Mouse (Mus musculus) hindbrain, embryonic 16.5 days (tissue): Measurements from ENCODE around the gene Arf6. TPM values are rescaled to one million over a fixed set of nuclear protein-coding genes. Genes with fewer than 3 reads are reported as not detected.
A peak's percentile ranks its signal among the peaks of the same experiment; 100 is the strongest.
"Not testable (repeated sequence)": the region's sequence is repeated elsewhere in the genome, so short reads cannot be mapped to it uniquely, and the experiment has no call there.

Source experiments
- ATAC-seq: fragments of 200-750 bp; cut with Nextera tagmentation; 2 replicates; pipeline ENCODE4 v1.8.0; 2017; ENCODE audit warnings: moderate TSS enrichment, moderate library complexity
- H3K27ac ChIP-seq: fragments of 300-500 bp; sonication (generic); 2 replicates; pipeline ENCODE4 v1.5.1; 2014; ENCODE audit warnings: low read depth, mild to moderate bottlenecking, control low read depth, low read length, moderate library complexity
- H3K27me3 ChIP-seq: fragments of 300-500 bp; sonication (generic); replicated peaks from 2 replicates; pipeline ENCODE4 v1.6.1; 2014; ENCODE audit warnings: low read length; ENCODE audit not compliant: control insufficient read depth, insufficient read depth
- H3K36me3 ChIP-seq: fragments of 300-500 bp; sonication (generic); 2 replicates; pipeline ENCODE4 v1.6.1; 2014; ENCODE audit warnings: mild to moderate bottlenecking, low read length, moderate library complexity, mixed read lengths; ENCODE audit not compliant: control insufficient read depth, insufficient read depth
- H3K4me1 ChIP-seq: fragments of 300-500 bp; sonication (generic); 2 replicates; pipeline ENCODE4 v1.6.1; 2014; ENCODE audit warnings: low read depth, low read length; ENCODE audit not compliant: control insufficient read depth, insufficient read depth
- H3K4me2 ChIP-seq: fragments of 300-500 bp; sonication (generic); 2 replicates; pipeline ENCODE4 v1.6.1; 2014; ENCODE audit warnings: mild to moderate bottlenecking, low read length, control low read depth, moderate library complexity
- H3K4me3 ChIP-seq: fragments of 300-500 bp; sonication (generic); 2 replicates; pipeline ENCODE4 v1.5.1; 2014; ENCODE audit warnings: mild to moderate bottlenecking, low read length, control low read depth, moderate library complexity
- H3K9ac ChIP-seq: fragments of 300-500 bp; sonication (generic); 2 replicates; pipeline ENCODE4 v1.6.1; 2014; ENCODE audit warnings: low read depth, mild to moderate bottlenecking, control low read depth, low read length, moderate library complexity
- H3K9me3 ChIP-seq: fragments of 300-500 bp; sonication (generic); 2 replicates; pipeline ENCODE4 v1.6.1; 2014; ENCODE audit warnings: mild to moderate bottlenecking, low read length, moderate library complexity; ENCODE audit not compliant: control insufficient read depth
- WGBS: fragments of 180-500 bp; shearing (Covaris S2); extraction: QIAGEN DNeasy Blood & Tissue Kit; methylation state at CpG from one replicate; pipeline ENCODE4 v1.1.7; 2014; 5-methylcytosine and 5-hydroxymethylcytosine counted together
- polyA plus RNA-seq: library from polyadenylated mRNA; unstranded; fragments of >200 nt; fragmentation: Nextera tagmentation; extraction: Ambion mirVana; gene quantifications from 2 replicates; pipeline ENCODE4 v1.2.1, GENCODE M21; 2015

Arf6 gene
- polyA plus RNA-seq, 1 experiment from 2014 or later = 20.7 TPM

- H3K36me3 ChIP-seq = no peaks in the 10 kb centered on the region
- H3K4me1 ChIP-seq = peaks cover 17% of the 10 kb centered on the region
- peak overlapping the region; percentile 93 for H3K27ac ChIP-seq
- ATAC-seq = peak; percentile 93
- H3K9ac ChIP-seq = peak overlapping the region; percentile 83
- no peaks in the 10 kb centered on the region for H3K27me3 ChIP-seq
- WGBS = under 1% methylated on average over 22 of the region's 24 CpGs
- H3K4me2 ChIP-seq = peak overlapping the region; percentile 70
- no peaks in the 10 kb centered on the region for H3K9me3 ChIP-seq
- peak overlapping the region; percentile 100 for H3K4me3 ChIP-seq
These were observed 513 bp upstream of the Arf6 start for GRCm38 (mm10) chr12:69371421-69371853.

- H3K9ac ChIP-seq = peak overlapping the region; percentile 97
- no peaks in the 10 kb centered on the region for H3K36me3 ChIP-seq
- H3K4me2 ChIP-seq = peak overlapping the region; percentile 97
- H3K4me1 ChIP-seq = peaks cover 17% of the 10 kb centered on the region
- peak overlapping the region; percentile 100 for H3K4me3 ChIP-seq
- no peaks in the 10 kb centered on the region for H3K27me3 ChIP-seq
- H3K27ac ChIP-seq = peak overlapping the region; percentile 93
- H3K9me3 ChIP-seq = no peaks in the 10 kb centered on the region
- WGBS = 0% methylated on average over 42 of the region's 42 CpGs
- ATAC-seq = 0 out of 2 replicates have a peak, but pooled peaks have one; percentile 10
These were observed 881 bp downstream of the Arf6 start for GRCm38 (mm10) chr12:69372731-69373331.

GRCm38 (mm10) chr12:69373850-69374766, 2.2 kb downstream of the Arf6 start:
- no peak for ATAC-seq
- H3K9ac ChIP-seq = peak overlapping the region; percentile 47
- no peaks in the 10 kb centered on the region for H3K27me3 ChIP-seq
- 39% methylated on average over 11 of the region's 11 CpGs for WGBS
- peak overlapping the region; percentile 100 for H3K4me3 ChIP-seq
- no peaks in the 10 kb centered on the region for H3K36me3 ChIP-seq
- peaks cover 17% of the 10 kb centered on the region for H3K4me1 ChIP-seq
- peak overlapping the region; percentile 97 for H3K4me2 ChIP-seq
- H3K9me3 ChIP-seq = no peaks in the 10 kb centered on the region
- no peak overlapping the region for H3K27ac ChIP-seq

GRCm38 (mm10) chr12:69376132-69376531, 4.2 kb downstream of the Arf6 start:
- WGBS = 96% methylated on average over 2 of the region's 2 CpGs
- Histone ChIP-seq H3K36me3 (no peaks in the 10 kb centered on the region), H3K4me2 (no peak overlapping the region), H3K27ac (no peak overlapping the region), H3K4me3 (no peak overlapping the region), H3K9me3 (no peaks in the 10 kb centered on the region), H3K27me3 (no peaks in the 10 kb centered on the region), H3K9ac (no peak overlapping the region), H3K4me1 (peaks cover 17% of the 10 kb centered on the region)
- ATAC-seq = no peak

GRCm38 (mm10) chr12:69377188-69377587, 5.2 kb downstream of the Arf6 start:
- H3K9me3 ChIP-seq = no peaks in the 10 kb centered on the region
- H3K36me3 ChIP-seq = no peaks in the 10 kb centered on the region
- 94% methylated on average over 1 of the region's 1 CpGs for WGBS
- H3K4me2 ChIP-seq = no peak overlapping the region
- H3K9ac ChIP-seq = no peak overlapping the region
- no peak for ATAC-seq
- H3K27ac ChIP-seq = no peak overlapping the region
- no peak overlapping the region for H3K4me3 ChIP-seq
- peaks cover 17% of the 10 kb centered on the region for H3K4me1 ChIP-seq
- no peaks in the 10 kb centered on the region for H3K27me3 ChIP-seq

GRCm38 (mm10) chr12:69377636-69378035, 5.7 kb downstream of the Arf6 start:
- not testable (repeated sequence) for H3K9me3 ChIP-seq, ATAC-seq, H3K27me3 ChIP-seq, H3K27ac ChIP-seq, H3K36me3 ChIP-seq, H3K9ac ChIP-seq, H3K4me3 ChIP-seq, H3K4me2 ChIP-seq
- peaks cover 17% of the 10 kb centered on the region for H3K4me1 ChIP-seq
- 96% methylated on average over 6 of the region's 6 CpGs for WGBS

- no peak overlapping the region for H3K4me2 ChIP-seq
- no peaks in the 10 kb centered on the region for H3K27me3 ChIP-seq
- H3K4me3 ChIP-seq = no peak overlapping the region
- no peaks in the 10 kb centered on the region for H3K9me3 ChIP-seq
- H3K36me3 ChIP-seq = no peaks in the 10 kb centered on the region
- ATAC-seq = no peak
- H3K9ac ChIP-seq = no peak overlapping the region
- H3K4me1 ChIP-seq = peaks cover 7% of the 10 kb centered on the region
- H3K27ac ChIP-seq = no peak overlapping the region
- 91% methylated on average over 11 of the region's 11 CpGs for WGBS
These were observed 6.9 kb downstream of the Arf6 start for GRCm38 (mm10) chr12:69378558-69379454.

- Histone ChIP-seq H3K27ac (no peak overlapping the region), H3K36me3 (no peaks in the 10 kb centered on the region), H3K4me1 (no peaks in the 10 kb centered on the region), H3K9me3 (no peaks in the 10 kb centered on the region), H3K9ac (no peak overlapping the region), H3K4me2 (no peak overlapping the region), H3K4me3 (no peak overlapping the region), H3K27me3 (no peaks in the 10 kb centered on the region)
- no peak for ATAC-seq
- 97% methylated on average over 1 of the region's 1 CpGs for WGBS
These were observed 10.9 kb downstream of the Arf6 start for GRCm38 (mm10) chr12:69382880-69383279.
